Mouse (Mus musculus): ENCODE measurements around the gene Vsig8.

The Vsig8 gene

GRCm38 (mm10) chr1:172530544-172531220 lies 25.1 kb upstream of the Vsig8 start:
- DNase-seq: no peak

DNA sequence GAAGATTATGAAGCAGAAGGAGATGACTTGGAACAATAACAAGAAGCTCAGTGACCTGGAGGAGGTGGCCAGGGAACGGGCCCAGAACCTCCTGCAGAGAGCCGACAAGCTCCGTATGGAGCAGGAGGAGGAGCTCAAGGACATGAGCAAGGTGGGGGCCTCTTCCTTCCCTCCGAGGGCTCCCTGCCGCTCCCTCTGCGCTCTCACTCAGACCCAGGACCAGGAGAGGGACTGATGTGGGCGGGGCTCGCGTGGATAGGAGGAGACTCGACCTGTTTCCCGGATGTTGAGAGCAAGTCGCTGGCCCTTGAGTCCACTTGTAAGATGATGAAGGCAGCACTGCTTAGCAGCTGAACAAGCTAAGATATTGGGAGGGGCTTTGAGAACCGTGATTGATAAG lies 23.2 kb upstream of the Vsig8 start:
- peak; percentile 78 to 84 for DNase-seq

- no peak for DNase-seq
Measured at GRCm38 (mm10) chr1:172535116-172535515, 20.6 kb upstream of the Vsig8 start.

DNA sequence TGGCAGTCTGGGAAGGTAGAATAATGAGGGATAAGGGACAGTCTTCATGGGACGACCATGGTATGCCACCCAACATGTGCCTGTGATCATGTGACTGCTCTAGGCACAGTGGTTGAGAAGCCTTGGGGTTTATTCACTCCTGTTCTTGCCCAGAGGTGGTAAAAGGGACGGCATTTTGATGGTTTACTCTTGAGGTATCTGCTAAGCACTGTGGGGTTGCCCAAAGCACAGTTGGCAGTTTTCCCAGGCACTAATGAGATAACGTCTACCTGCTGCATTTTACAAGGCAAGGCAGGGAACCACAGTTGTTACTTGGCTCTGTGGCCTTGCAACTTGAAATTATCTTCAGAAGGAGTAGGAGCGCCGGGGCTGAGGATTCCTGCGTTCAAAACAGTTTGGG lies 15.9 kb upstream of the Vsig8 start:
- no peak for DNase-seq

DNA sequence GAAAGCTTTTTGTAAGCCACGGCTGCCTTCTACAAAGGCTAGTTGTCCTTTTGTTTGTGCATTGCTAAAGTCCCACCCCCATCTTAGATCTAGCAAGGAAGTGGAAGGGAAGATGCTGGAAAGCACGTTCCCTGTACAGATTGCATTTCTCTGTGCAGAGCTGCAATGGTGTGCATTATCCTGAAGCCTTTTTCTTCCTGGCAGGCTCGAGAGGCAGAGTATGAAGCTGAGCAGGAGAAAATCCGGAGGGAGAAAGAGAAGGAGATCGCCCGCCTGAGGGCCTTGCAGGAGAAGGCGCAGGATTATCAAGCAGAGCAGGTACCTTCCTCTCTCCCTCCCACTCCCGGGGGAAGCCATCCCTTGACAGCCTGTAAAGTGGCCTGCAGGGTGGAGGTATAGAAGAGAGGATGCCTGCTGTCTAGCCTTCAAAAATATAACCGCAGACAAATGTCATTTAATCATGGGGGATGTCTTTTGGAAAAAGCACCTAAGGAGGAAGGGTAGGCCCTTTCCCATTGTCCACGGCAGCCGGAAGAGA lies 15.4 kb upstream of the Vsig8 start:
- DNase-seq: no peak

- DNase-seq: no peak
Measured at GRCm38 (mm10) chr1:172546062-172546461, 9.7 kb upstream of the Vsig8 start.

DNA sequence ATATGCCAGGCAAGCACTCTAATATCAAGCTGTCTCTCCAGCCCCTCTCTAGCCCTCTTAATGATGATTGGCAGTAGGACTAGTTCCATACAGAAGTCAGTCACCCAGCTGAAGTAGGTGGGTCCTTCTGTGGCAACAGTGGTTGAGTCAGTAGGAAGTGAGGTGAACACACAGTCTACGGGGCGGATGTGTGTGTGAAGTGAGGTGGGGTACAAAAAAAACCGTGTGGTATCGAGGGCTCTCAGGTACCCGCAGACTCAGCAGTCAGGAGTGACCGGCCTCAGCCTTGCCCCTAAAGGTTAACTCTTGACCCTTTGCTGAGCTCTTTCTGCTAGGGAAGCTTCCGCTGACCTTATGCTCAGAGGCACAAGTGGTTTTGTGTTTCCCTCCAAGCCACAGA lies 7.2 kb upstream of the Vsig8 start:
- DNase-seq: peak; percentile 38 to 43

DNA sequence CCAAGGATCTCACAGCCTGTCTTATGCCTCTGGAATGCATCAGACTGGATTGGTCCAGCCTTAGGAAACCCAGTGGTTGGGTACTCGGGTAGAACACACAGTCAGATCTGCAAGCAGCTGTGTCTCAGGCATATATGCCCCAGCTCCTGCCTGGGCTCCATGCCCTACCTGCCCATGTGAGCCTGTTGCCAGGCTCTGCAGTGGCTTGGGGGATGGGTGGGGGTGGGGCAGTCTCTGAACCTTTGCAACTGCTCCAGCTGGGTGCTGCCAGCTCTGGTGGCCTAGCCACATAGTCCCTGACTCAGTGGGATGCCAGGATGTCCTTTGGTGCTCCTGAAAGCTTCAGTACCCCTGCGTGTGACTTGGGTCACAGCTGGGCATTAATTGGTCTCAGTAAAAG lies 6.4 kb upstream of the Vsig8 start:
- DNase-seq: no peak

- peak in 1 of 2 experiments; percentile 38 for DNase-seq
Measured at GRCm38 (mm10) chr1:172549717-172550116, 6.0 kb upstream of the Vsig8 start.

DNA sequence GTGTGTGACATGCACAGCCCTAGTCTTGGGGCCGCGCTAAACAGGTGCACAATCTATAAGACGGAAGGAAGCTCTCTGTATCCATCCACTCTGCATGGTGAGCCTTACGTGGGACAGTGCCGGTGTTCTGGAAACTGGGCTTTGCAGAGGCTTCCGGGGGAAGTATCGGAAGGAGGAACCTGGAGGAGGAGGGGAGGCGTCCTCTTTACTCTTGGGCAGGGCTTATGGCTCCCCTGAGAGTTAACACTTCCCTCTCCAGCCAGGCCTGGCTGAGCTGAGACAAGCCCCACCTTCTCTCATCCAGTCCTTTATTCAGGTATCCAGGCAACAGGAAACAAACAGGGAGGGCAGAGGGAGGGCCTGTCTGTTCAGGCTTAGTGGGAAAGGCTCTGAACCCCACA lies 5.2 kb upstream of the Vsig8 start:
- peak; percentile 81 to 87 for DNase-seq

DNA sequence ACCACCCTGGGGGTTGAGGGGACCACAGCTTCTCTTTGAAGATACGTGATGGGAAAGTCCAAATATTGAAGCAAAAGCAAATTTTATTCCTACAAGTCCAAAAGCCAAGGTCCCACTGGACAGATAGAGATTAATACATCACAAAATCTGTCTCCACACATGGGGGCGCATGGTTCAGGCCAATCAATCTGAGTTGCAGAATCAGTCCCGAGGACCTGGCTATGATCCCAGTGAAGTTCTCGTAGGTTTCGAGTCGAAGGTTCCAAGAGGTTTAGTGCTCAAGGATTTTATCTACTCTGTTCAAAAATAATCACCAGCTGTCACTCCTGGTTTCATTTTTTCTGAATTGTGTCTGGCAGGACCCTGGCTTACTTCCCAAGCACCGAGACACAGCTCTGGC lies 4.7 kb upstream of the Vsig8 start:
- no peak for DNase-seq

DNA sequence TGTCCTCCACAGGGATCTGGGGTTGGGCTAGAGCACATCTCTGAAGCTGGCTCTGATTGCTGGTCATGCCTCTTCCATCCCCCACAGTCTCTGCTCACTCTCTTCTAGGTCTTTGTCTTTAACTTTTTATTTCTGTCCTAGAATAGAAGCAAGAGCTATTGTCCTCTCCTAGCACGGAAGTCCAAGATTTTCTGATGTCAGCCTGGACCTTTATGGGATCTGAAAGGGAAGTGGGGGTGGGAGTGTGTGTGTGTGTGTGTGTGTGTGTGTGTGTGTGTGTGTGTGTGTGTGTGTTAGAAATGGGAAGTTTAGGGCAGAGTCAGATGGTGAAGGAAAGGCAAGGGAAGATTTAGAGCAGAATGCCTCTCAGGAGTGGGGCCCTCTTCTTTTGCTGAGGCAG lies 3.1 kb upstream of the Vsig8 start:
- DNase-seq: no peak

DNA sequence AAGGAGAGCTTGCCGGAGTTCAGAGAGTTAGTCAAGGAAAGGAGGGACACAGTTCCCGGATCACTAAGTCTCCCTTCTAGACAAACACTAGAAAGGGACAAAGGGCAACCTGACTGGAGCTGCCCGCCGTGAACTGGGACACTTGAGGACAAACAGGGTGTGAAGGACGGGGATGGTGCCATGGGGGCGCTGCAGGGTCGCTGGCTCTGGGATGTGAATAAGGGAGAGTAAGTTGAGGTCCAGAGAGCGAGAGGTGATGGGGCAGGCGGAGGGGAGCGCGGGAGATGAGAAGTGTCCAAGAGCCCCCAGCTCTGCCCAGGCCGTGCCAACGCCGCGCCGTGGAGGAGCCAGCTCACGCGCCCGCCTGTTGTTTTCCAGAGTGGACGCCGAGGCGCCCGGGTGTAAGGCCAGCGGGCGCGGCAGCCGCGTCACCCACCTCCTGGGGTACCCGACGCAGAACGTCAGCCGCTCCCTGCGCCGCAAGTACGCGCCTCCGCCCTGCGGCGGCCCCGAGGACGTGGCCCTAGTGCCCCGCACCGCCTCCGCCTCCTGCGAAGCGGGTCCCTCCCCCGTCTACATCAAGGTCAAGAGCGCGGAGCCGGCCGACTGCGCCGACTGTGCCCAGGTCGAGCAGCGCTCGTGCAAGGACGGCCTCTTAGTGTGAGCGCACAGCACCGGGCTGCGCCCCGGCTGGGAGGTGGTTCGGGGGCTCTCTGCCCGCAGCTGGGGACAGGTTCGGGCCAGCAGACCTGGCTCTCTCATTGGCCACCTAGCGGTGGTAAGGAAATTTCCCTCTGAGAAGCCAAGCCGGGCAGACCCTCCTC lies 7.1 kb downstream of the Vsig8 start:
- DNase-seq: peak; percentile 77 to 82

DNA sequence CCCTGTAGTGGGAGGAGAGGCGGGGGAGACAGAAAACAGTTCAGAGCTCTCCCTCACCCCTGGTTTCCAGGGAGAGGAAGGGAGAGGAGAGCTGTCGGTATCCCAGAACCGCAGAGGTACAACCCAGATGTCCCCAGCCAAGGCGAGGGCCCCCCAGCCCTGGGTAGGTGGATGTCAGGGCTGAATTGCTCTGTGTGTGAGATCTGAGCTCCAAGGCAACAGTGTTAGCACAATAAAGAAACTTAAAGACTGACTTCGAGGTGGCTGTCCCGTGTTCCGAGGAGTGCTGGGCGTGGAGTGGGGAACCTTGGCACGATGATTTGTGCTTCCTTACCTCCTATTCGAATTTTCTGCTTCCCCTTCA lies 7.7 kb downstream of the Vsig8 start:
- no peak for DNase-seq

GRCm38 (mm10) chr1:172566131-172566530 lies 10.4 kb downstream of the Vsig8 start:
- no peak for DNase-seq

GRCm38 (mm10) chr1:172567758-172568157 lies 12.0 kb downstream of the Vsig8 start:
- no peak for DNase-seq

DNA sequence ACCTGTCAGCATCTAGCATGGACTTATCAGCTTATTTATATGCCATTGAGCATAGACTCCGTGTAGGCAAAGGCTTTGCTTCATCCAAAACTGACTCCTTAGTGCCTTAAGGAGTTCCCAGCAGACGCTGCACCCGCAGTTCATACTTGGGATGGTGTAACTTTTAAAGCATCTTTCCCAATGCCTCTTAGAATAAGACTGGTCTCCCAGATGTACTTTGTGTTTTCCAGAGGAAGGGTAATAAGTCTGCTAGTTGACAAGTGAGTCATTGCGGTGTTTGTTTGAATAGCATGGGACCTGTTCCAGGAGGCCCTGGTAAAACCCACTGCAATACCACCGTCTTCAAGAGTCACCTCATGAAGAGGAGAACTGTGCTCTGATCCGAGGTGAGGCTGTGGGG lies 24.4 kb downstream of the Vsig8 start:
- no peak for DNase-seq

DNA sequence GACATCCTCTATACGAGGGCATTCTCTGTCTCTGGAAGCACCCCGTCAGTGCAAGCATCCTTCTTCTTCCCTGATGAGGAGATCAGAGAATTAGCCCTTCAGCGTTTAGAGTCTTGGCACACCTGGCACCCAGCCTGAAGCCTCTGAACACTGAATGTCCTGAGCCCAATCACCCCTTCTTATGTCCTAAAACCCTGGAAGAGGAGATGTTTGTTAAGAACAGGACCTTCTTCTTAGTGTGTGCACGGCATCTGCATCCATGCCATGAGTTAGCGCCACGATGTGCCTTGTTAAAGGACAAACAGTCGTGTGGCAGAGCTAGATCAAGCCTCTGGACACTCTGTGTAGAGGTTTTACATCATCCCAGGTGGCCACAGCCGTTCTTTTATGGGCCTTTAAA lies 26.7 kb downstream of the Vsig8 start:
- no peak for DNase-seq

DNA sequence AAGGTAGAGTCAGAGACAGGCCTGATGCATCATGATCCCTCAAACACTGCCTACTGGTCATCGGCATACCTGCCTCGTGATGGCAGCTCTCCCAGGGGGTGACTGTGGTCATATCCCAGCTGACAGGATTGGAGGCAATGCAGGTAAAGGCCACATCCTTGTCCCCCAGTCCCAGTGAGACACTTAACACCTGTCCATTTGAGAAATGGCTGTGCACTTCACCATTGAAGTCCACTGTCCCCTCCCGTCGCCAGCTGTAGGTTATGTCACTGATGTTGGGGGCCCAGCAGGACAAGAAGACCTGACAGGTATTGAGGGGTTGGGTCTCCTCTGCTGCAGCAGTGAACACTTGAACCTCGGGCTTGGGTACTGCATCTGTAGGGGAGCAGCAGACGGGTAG lies 28.5 kb downstream of the Vsig8 start:
- DNase-seq: no peak

- DNase-seq: no peak
Measured at GRCm38 (mm10) chr1:172585026-172585425, 29.3 kb downstream of the Vsig8 start.

GRCm38 (mm10) chr1:172585612-172586567 lies 30.2 kb downstream of the Vsig8 start:
- DNase-seq: no peak

- peak; percentile 42 to 49 for DNase-seq
Measured at GRCm38 (mm10) chr1:172590385-172590784, 34.6 kb downstream of the Vsig8 start, which contains the start of gene Slamf8. Slamf8 (minus strand) TSS chr1:172590568.

DNA sequence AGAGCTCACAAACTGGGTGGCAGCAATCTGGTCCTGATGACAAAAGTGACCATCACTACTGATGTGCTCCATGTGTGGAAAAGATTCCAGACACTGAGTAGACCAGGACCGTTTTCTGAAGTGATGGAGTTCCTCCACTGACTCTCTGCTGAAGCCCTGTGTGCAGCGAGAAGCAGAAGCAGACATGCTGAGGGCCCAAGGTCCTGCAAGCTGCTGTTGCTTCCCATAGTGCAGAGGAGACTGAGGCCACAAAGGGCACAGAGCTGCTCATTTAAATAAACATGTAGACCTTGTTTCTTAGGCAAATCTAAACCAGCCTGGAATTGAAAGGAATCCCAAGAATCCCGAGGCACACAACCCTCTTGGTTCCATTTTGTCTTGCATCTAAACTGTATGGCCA lies 37.6 kb downstream of the Vsig8 start:
- DNase-seq: no peak

All from lung, adult 18-20 months (tissue).